Mouse (Mus musculus) adipose tissue, adult 10 weeks (tissue): ENCODE measurements around the gene Ube2r2. TPM values are rescaled to one million over a fixed set of nuclear protein-coding genes. Genes with fewer than 3 reads are reported as not detected.

ENCODE experiments used
- polyA plus RNA-seq: library from polyadenylated mRNA; stranded (reverse); fragments of 350-450 nt; fragmentation: Illumina TruSeq; extraction: RNeasy Lipid Tissue Mini Kit (QIAGEN cat#74804); gene quantifications from one replicate; pipeline ENCODE4 v1.2.3, GENCODE M21; 2014; ENCODE audit warnings: low read depth, low replicate concordance

Ube2r2 gene
- 105 TPM for polyA plus RNA-seq

GRCm38 (mm10) chr4:41135711-41136453 lies at the start of gene Ube2r2:
Gene Ube2r2, plus strand, starts transcription at chr4:41135743.

GRCm38 (mm10) chr4:41097871-41098576 lies 37.5 kb upstream of the Ube2r2 start, which contains the start of gene Aqp3:
Gene Aqp3, minus strand, starts transcription at chr4:41098183.

DNA sequence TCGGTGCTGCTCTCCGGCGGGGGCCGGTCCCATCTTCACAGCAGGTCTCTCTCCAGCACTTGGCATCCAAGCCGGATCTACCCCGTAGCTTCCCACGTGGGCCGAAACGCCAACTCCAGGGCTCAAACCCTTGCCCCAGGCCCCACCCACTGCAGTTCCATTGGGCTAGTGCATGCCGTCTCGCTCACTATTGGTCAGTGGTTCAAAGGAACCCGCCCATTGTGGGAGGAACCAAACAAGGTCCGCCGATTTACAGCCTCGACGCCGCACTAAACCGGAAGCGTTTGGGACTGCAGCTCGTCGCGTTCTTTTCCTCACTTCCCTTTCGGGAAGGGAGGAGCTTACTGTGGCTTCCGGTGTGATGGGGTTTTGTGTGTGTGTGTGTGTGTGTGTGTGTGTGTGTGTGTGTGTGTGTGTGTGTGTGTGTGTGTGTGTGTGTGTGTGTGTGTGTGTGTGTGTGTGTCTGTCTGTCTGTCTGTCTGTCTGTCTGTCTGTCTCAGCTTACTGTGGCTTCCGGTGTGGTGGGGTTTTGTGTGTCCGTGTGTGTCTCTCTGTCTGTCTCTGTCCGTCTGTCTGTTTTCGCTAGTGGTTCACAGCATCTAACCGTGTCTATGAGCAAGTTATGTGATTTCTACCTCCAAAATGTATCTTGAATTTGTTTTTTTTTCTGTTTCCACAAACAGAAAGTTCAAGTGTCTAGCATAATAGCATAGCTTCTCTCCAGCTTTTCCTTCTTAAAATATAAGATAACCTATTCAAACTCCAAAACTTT lies 11.2 kb upstream of the Ube2r2 start, which contains the start of gene Nol6:
Nol6 (minus strand) TSS at position 276 of the 772 bp plus-strand sequence.

Other genes starting within 250 kb of the Ube2r2 start
- gene Spink4, start 215.7 kb upstream of the Ube2r2 start, polyA plus RNA-seq, result 2.1 TPM
- 248 TPM for gene Bag1, start 187.4 kb upstream of the Ube2r2 start, polyA plus RNA-seq
- gene Chmp5, start 187.3 kb upstream of the Ube2r2 start, polyA plus RNA-seq, result 107 TPM
- 47.8 TPM for gene Nfx1, start 164.8 kb upstream of the Ube2r2 start, polyA plus RNA-seq
- 41.4 TPM for gene Aqp7, start 87.6 kb upstream of the Ube2r2 start, polyA plus RNA-seq
- not detected for gene Aqp3, start 37.6 kb upstream of the Ube2r2 start, polyA plus RNA-seq
- gene Nol6, start 11.3 kb upstream of the Ube2r2 start, polyA plus RNA-seq, result 29.2 TPM
- 42.6 TPM for gene Ubap2, start 139.4 kb downstream of the Ube2r2 start, polyA plus RNA-seq
- 33.1 TPM for gene Dcaf12, start 179.1 kb downstream of the Ube2r2 start, polyA plus RNA-seq
- gene Ubap1, start 213.3 kb downstream of the Ube2r2 start, polyA plus RNA-seq, result 33.3 TPM